Mouse (Mus musculus): ENCODE measurements at regions not wholly inside any gene's neighbourhood (a gene's known extent, or its start where the extent isn't known, plus 50 kb on each side); places are given as distances from the start of the nearest gene placed in this dataset.
A peak's percentile ranks its signal among the peaks of the same experiment; 100 is the strongest.

GRCm38 (mm10) chr17:45811632-45812221, 78.1 kb upstream of the 1600014C23Rik start:
- TF ChIP-seq CTCF (IDR thresholded peaks at IDR 0.05; ENCODE audit: extremely low read depth, insufficient read depth, low read length) (no peak), POLR2A (IDR thresholded peaks at IDR 0.05; ENCODE audit: extremely low read depth, insufficient read depth, low read length) (no peak)
- no peak overlapping the region for H3K4me3 ChIP-seq (ENCODE audit: insufficient read depth, low read length)
- peaks cover 2% of the 10 kb centered on the region for H3K4me1 ChIP-seq (ENCODE audit: control insufficient read depth, insufficient read depth, low read length)
- no peak overlapping the region for H3K27ac ChIP-seq (ENCODE audit: insufficient read depth, low read length)

- TF ChIP-seq CTCF (IDR thresholded peaks at IDR 0.05; ENCODE audit: extremely low read depth, insufficient read depth, low read length) (peak; percentile 1; the same call in 1 of the 2 replicates), POLR2A (IDR thresholded peaks at IDR 0.05; ENCODE audit: extremely low read depth, insufficient read depth, low read length) (no peak)
- peaks cover 2% of the 10 kb centered on the region for H3K4me1 ChIP-seq (ENCODE audit: control insufficient read depth, insufficient read depth, low read length)
Observed at GRCm38 (mm10) chr17:45809728-45810127, 76.1 kb upstream of the 1600014C23Rik start.

GRCm38 (mm10) chr17:45808374-45808773, 74.7 kb upstream of the 1600014C23Rik start:
- peaks cover 2% of the 10 kb centered on the region for H3K4me1 ChIP-seq (ENCODE audit: control insufficient read depth, insufficient read depth, low read length)
- H3K4me3 ChIP-seq (ENCODE audit: insufficient read depth, low read length): no peak overlapping the region
- no peak for TF ChIP-seq CTCF (IDR thresholded peaks at IDR 0.05; ENCODE audit: extremely low read depth, insufficient read depth, low read length)
- TF ChIP-seq POLR2A (IDR thresholded peaks at IDR 0.05; ENCODE audit: extremely low read depth, insufficient read depth, low read length): no peak
- H3K27ac ChIP-seq (ENCODE audit: insufficient read depth, low read length): no peak overlapping the region

More at GRCm38 (mm10) chr17:45809728-45810127, 76.1 kb upstream of the 1600014C23Rik start:
- Histone ChIP-seq H3K27ac (ENCODE audit: insufficient read depth, low read length) (no peak overlapping the region), H3K4me3 (ENCODE audit: insufficient read depth, low read length) (no peak overlapping the region)

- H3K4me3 ChIP-seq (ENCODE audit: insufficient read depth, low read length): no peak overlapping the region
- no peak overlapping the region for H3K27ac ChIP-seq (ENCODE audit: insufficient read depth, low read length)
- H3K4me1 ChIP-seq (ENCODE audit: control insufficient read depth, insufficient read depth, low read length): peaks cover 2% of the 10 kb centered on the region; the same call in 1 of the 2 replicates
- no peak for TF ChIP-seq POLR2A (IDR thresholded peaks at IDR 0.05; ENCODE audit: extremely low read depth, insufficient read depth, low read length)
- no peak for TF ChIP-seq CTCF (IDR thresholded peaks at IDR 0.05; ENCODE audit: extremely low read depth, insufficient read depth, low read length)
Observed at GRCm38 (mm10) chr17:45807452-45807851, 73.8 kb upstream of the 1600014C23Rik start.

- H3K27ac ChIP-seq (ENCODE audit: insufficient read depth, low read length): peak overlapping the region; percentile 50; the same call in 1 of the 2 replicates
- TF ChIP-seq CTCF (IDR thresholded peaks at IDR 0.05; ENCODE audit: extremely low read depth, insufficient read depth, low read length): no peak
- TF ChIP-seq POLR2A (IDR thresholded peaks at IDR 0.05; ENCODE audit: extremely low read depth, insufficient read depth, low read length): no peak
- peaks cover 2% of the 10 kb centered on the region; the same call in 1 of the 2 replicates for H3K4me1 ChIP-seq (ENCODE audit: control insufficient read depth, insufficient read depth, low read length)
- H3K4me3 ChIP-seq (ENCODE audit: insufficient read depth, low read length): no peak overlapping the region
Observed at GRCm38 (mm10) chr17:45806831-45807230, 73.2 kb upstream of the 1600014C23Rik start.

GRCm38 (mm10) chr17:45806430-45806829, 72.8 kb upstream of the 1600014C23Rik start:
- TF ChIP-seq POLR2A (IDR thresholded peaks at IDR 0.05; ENCODE audit: extremely low read depth, insufficient read depth, low read length) (no peak), CTCF (IDR thresholded peaks at IDR 0.05; ENCODE audit: extremely low read depth, insufficient read depth, low read length) (no peak)
- Histone ChIP-seq H3K4me3 (ENCODE audit: insufficient read depth, low read length) (no peak overlapping the region), H3K4me1 (ENCODE audit: control insufficient read depth, insufficient read depth, low read length) (peaks cover 2% of the 10 kb centered on the region; the same call in 1 of the 2 replicates), H3K27ac (ENCODE audit: insufficient read depth, low read length) (no peak overlapping the region)

GRCm38 (mm10) chr17:45805471-45806082, 71.9 kb upstream of the 1600014C23Rik start:
- Histone ChIP-seq H3K27ac (ENCODE audit: insufficient read depth, low read length) (no peak overlapping the region), H3K4me3 (ENCODE audit: insufficient read depth, low read length) (no peak overlapping the region), H3K4me1 (ENCODE audit: control insufficient read depth, insufficient read depth, low read length) (peaks cover 2% of the 10 kb centered on the region; the same call in 1 of the 2 replicates)
- TF ChIP-seq CTCF (IDR thresholded peaks at IDR 0.05; ENCODE audit: extremely low read depth, insufficient read depth, low read length) (0 out of 2 replicates have a peak, but pooled peaks have one; percentile 3), POLR2A (IDR thresholded peaks at IDR 0.05; ENCODE audit: extremely low read depth, insufficient read depth, low read length) (no peak)

- Histone ChIP-seq H3K27ac (ENCODE audit: insufficient read depth, low read length) (no peak overlapping the region), H3K4me3 (ENCODE audit: insufficient read depth, low read length) (no peak overlapping the region), H3K4me1 (ENCODE audit: control insufficient read depth, insufficient read depth, low read length) (peaks cover 3% of the 10 kb centered on the region)
- no peak for TF ChIP-seq POLR2A (IDR thresholded peaks at IDR 0.05; ENCODE audit: extremely low read depth, insufficient read depth, low read length)
- no peak for TF ChIP-seq CTCF (IDR thresholded peaks at IDR 0.05; ENCODE audit: extremely low read depth, insufficient read depth, low read length)
Observed at GRCm38 (mm10) chr17:45803331-45803730, 69.7 kb upstream of the 1600014C23Rik start.

- Histone ChIP-seq H3K4me3 (ENCODE audit: insufficient read depth, low read length) (no peak overlapping the region), H3K27ac (ENCODE audit: insufficient read depth, low read length) (no peak overlapping the region), H3K4me1 (ENCODE audit: control insufficient read depth, insufficient read depth, low read length) (peaks cover 1% of the 10 kb centered on the region; the same call in 1 of the 2 replicates)
- TF ChIP-seq CTCF (IDR thresholded peaks at IDR 0.05; ENCODE audit: extremely low read depth, insufficient read depth, low read length): no peak
- TF ChIP-seq POLR2A (IDR thresholded peaks at IDR 0.05; ENCODE audit: extremely low read depth, insufficient read depth, low read length): no peak
Observed at GRCm38 (mm10) chr17:45802439-45802838, 68.8 kb upstream of the 1600014C23Rik start.

- TF ChIP-seq CTCF (IDR thresholded peaks at IDR 0.05; ENCODE audit: extremely low read depth, insufficient read depth, low read length) (no peak), POLR2A (IDR thresholded peaks at IDR 0.05; ENCODE audit: extremely low read depth, insufficient read depth, low read length) (no peak)
- Histone ChIP-seq H3K4me1 (ENCODE audit: control insufficient read depth, insufficient read depth, low read length) (peaks cover 1% of the 10 kb centered on the region; the same call in 1 of the 2 replicates), H3K27ac (ENCODE audit: insufficient read depth, low read length) (no peak overlapping the region), H3K4me3 (ENCODE audit: insufficient read depth, low read length) (no peak overlapping the region)
Observed at GRCm38 (mm10) chr17:45799725-45800124, 66.1 kb upstream of the 1600014C23Rik start.
